Mouse (Mus musculus): Measurements from ENCODE around the gene Cul7.

The Cul7 gene

GRCm38 (mm10) chr17:46673850-46674529 lies 23.9 kb downstream of the Cul7 start, which contains the start of gene Rrp36:
Gene Rrp36, minus strand, starts transcription at chr17:46674352.
- DNase-seq = peak; percentile 89

GRCm38 (mm10) chr17:46674530-46675283 lies 24.6 kb downstream of the Cul7 start:
- DNase-seq = no peak

- no peak for DNase-seq
Measured at GRCm38 (mm10) chr17:46678416-46678815, 28.3 kb downstream of the Cul7 start, which contains the start of gene Mea1. Gene Mea1, plus strand, starts transcription at chr17:46678793.

- DNase-seq = no peak
Measured at GRCm38 (mm10) chr17:46678911-46679310, 28.8 kb downstream of the Cul7 start.

DNA sequence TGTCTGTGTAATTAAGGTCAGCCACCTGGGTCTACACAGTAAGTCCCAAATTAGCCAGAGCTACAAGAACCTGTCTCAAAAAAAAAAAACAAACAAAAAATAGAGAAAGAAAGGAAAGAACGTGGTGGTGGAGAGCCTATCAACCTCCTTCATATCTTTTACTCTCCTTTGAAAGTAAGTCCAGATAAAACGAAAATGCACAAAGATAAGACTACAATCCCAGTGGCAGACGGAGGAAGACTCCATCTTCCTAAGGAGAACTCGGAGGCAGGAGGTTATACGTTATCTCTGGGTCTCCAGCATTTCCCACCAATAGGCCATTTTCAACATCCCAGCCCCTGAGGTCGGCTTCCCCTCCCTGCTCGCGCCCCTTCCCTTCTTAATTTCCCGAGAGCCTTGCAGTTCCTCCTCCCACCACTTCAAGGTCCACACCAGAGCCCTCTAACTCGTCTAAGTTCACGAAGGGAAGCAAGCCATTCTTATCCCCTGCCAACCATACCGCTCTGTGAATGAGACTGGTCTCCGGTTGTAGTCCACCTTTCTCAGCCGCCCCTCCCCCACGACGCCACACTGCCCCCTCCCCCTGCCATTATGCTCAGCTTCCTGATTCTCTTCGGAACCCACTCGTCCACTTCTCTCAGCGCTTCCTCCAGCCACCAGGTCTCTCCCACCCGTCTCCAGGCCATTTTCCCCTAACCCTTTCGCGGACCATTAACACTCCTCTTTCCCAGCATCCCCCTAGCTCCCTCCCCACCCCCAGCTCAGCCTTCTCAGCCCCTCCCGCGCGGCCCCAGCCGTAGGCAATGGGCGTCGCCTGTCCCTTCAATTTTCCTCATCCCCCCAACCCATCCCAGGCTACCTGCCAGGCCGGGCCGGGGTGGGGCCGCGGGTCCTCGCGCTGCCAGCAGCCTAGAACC lies 30.0 kb downstream of the Cul7 start:
- peak; percentile 73 for DNase-seq

- peak; percentile 99 for DNase-seq
Measured at GRCm38 (mm10) chr17:46680760-46681373, 30.7 kb downstream of the Cul7 start, which contains the start of gene Klhdc3. Gene Klhdc3, minus strand, starts transcription at chr17:46680914.

- DNase-seq = no peak
Measured at GRCm38 (mm10) chr17:46681466-46682118, 31.5 kb downstream of the Cul7 start.

DNA sequence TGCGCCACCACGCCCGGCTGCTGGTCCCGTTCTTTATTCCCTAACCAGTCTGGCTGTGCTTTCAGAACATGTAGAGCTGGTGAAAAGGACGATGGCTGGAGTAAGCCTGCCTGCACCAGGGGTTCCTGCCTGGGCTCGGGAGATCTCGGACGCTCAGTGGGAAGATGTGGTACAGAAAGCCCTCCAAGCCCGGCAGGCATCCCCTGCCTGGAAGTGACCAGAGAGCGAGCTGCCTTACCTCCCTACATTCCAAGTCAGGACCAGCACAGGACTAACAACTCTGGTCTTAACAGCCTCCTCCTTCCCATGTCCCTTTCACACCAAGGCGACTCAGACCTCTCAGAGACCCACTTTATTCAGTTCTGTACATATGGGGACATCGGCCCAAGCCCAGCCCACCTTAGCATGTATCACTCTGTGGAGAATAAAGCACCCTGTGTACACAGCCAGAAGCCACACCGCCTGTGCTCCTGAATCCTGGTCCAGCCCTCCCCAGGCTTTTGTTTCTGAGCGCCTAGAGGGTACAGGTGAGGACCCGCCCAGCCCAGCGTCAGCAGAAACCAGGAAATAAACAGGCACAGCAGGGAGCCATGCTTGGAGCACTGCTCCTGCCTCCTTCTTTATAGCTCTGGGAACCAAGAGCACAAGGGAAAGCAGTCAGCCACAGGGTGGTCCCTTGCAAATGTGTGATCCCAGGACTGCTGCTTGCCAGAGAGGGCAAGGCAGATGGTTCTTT lies 32.7 kb downstream of the Cul7 start:
- DNase-seq = no peak

DNA sequence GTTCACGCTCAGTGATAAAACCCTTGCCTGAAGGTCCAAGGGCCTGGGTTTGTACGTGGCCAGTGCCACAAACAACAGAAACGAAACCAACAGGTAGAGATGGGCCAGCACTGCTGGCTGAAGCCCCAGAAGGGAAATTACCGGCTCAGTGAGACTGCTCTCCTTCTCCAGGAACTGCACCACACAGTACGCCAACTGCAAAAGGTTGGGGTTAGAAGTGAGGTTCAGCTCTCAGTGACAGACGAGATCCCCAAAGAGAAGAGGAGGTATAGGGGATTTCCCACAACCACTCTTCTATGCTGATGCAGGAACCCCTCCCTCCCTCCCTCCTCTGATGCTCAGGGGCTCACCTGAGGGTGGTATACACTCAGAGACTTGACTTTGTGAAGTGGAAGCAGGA lies 35.8 kb downstream of the Cul7 start:
- DNase-seq = no peak

GRCm38 (mm10) chr17:46690665-46691064 lies 40.5 kb downstream of the Cul7 start:
- no peak for DNase-seq

- DNase-seq = no peak
Measured at GRCm38 (mm10) chr17:46691390-46691789, 41.3 kb downstream of the Cul7 start.

GRCm38 (mm10) chr17:46694517-46695063 lies 44.5 kb downstream of the Cul7 start:
- DNase-seq = no peak

DNA sequence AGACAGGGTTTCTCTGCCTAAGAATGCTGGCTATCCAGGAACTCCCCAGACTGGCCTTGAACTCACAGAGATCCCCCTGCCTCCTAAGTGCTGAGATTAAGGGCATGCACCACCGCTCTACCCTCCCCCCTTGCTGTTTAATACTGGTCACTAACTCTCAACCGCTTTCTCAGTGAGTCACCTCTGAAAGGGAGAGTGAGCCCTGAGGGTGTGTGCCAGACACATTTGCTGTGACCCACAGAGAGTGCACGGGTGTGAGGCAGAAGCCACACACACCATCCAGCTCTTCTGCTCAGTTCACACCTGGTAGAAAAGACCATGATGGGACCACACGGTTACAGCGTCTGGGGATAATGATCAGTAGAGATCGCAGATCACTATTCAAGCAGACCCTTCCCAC lies 48.4 kb downstream of the Cul7 start:
- no peak for DNase-seq

GRCm38 (mm10) chr17:46699245-46699644 lies 49.1 kb downstream of the Cul7 start:
- DNase-seq = no peak

DNA sequence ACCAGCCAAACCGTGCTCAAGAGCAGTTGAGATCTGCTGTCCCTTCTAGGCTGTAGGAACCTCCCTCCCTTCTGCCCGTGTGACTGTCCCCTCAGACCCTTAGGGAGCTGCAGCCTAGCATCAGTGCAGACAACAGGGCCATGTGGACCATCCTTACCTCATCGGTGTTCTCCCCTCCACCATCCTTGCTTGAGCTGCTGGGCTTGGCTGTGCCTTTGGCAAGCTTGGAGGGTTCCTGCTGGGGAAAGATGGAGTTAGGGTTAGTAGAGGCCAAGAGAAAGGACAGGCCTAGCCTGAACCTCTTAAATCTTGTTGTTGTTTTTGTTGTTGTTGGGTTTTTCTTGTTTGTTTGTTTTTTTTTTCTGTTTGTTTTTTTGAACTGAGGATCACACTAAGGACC lies 49.8 kb downstream of the Cul7 start:
- DNase-seq = no peak

DNA sequence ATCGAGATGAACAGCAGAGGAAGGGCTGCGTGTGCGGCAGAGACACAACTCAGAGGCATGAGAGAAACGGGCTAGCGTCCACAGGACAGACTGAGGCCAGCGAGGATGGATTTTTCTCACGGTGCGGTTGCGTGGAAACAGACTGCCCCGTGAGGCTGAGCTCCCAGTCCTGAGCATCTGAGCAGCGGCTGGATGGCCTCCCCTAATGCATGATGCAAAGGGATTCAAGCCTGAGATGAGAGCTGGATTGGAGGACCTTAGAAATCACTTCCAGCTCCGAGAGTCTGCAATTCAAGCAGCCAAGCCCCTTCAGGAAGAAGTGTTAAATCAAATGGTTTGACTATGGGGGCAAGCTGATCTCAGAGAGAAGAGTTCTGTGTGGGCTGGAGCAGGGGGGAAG lies 51.4 kb downstream of the Cul7 start:
- DNase-seq = no peak

GRCm38 (mm10) chr17:46702100-46702499 lies 52.0 kb downstream of the Cul7 start:
- DNase-seq = peak; percentile 24

DNA sequence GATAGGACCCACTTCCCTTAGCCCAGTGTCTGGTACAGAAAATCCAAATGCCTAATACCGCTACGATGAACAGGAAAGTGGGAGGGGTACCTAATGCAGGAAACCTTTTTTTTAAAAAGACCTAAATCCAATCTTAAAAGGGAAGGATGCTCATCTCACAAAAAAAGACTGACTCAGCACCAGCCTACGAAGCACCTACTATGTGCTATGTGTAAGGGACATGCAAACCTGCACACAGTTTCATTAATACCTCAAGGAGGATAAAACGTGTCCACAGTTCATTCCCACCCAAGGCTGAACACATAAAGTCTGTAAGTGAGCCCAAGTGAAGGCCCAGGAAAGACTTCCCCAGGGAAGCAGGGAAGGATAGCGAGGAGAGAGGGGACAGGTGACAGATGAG lies 52.4 kb downstream of the Cul7 start:
- no peak for DNase-seq

DNA sequence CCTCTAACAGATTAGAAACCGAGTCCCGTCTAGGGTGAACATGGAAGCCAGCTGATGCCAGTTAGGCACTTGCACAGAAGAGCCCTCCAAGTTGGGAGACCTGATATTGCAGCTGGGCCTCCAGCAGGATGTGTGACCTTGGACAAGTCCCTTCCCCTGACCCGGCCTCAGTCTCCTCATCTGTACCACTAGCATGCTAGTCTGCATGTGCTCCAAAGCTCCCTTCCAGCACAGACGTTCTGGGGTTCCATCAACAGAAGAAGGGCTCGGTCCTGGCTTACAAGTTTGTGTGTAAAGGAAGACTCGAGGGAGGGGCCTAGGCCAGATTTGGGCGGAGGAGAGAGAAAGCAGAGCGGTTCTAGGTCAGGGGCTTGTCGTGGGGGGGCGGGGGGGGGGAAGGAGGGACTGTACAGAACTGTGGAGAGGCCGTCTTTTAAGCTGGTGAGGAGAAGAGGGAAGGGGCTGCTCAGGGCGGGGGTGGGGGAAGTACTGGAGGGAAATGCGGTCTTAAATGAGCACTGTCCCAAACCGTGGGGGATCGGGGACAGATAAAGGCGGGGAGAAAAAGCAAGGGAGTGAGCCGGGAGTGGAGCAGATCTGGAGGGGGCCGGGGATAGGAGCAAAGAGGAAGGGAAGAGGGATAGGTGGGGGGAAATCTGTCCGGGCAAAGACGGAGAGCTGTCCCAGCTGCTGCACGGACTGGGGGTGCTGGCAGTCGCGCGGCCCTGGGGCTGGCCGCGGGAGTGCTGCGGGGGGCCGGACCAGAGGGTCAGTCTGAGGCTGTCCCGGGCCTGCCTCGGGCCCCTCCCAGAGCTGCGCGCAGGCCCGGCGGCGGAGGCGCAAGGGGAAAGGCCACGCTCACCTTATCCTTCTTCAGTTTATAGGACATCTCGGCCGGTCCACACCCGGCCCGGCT lies 54.1 kb downstream of the Cul7 start:
- peak; percentile 51 for DNase-seq
